Mouse (Mus musculus) spleen, postnatal 14 days (tissue): ENCODE results near the gene Nebl.

ENCODE experiments used
- DNase-seq, 2 experiments: peaks; one replicate each; pipeline ENCODE4 v3.0.0; 2021 to 2022; ENCODE audit warnings: low spot score in 2 of 2

The Nebl gene

DNA sequence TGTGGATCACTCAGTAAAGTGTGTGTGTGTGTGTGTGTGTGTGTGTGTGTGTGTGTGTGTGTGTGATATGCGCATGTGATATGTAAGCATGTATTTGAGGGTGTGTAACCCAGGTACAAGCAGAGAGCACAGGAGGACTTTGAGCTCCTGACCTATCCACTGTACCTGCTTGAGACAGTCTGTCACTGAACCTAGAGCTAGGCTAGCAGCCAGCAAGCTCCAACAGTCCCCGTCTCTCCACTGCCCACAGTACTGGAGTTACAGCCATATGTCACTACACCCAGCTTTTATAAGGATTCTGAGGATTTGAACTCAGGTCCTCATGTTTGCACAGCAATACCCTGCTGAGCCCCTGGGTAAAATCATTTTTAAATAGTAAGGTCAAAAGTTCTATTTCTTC lies 215.6 kb downstream of the Nebl start:
- no peak for DNase-seq

DNA sequence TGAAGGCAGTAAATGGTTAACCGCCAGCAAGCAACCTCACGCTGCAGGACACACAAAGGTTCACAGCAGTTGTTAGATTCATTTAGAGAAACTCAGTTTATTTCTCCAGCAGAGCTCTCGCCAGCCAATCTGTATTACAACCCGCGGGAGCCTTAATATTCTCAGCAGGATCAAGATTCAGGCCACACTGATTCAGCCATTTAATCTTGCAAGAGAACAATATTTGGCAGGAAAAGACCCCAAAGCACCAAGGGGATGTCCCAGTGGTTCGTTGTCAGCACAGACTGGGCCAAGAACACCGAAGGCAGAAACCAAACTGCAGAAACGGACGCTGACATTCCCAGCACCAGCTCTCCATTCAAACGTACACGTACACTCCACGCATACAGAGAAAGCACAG lies 216.5 kb downstream of the Nebl start:
- DNase-seq, result no peak

DNA sequence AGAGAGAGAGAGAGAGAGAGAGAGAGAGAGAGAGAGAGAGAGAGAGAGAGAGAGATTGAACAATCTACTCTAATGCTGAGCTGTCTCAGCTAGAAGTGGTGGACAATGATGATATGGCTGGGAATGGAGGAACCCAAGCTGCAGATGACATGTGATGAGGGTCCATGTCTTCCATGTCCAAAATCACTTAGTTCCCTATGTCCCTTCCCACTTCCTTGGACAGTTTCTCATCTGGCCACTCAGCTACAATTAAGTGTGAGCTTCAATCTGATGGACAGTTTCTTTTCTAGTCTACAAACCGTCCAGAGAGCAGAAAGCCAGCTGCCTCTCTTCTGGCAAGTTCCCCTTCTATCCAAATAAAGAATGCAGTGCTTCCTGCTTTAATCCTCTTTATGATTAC lies 221.3 kb downstream of the Nebl start:
- DNase-seq, result no peak

DNA sequence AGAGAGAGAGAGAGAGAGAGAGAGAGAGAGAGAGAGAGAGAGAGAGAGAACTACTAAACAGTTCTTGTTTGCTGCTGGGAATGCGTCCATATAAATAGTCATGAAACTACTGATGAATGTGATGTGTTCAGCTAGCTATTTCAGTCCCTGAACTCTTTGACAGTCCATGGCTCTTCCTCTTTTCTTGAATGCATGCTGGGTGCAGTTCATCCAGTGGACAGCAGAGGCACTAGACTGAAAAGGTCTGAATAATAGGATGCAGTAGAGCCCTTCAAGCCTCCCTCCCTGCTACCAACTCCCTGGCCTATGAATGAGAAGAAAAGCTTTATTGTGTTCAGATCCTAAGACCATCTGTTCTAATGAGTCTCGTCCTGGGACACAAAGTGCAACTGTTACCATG lies 223.9 kb downstream of the Nebl start:
- DNase-seq, result no peak

DNA sequence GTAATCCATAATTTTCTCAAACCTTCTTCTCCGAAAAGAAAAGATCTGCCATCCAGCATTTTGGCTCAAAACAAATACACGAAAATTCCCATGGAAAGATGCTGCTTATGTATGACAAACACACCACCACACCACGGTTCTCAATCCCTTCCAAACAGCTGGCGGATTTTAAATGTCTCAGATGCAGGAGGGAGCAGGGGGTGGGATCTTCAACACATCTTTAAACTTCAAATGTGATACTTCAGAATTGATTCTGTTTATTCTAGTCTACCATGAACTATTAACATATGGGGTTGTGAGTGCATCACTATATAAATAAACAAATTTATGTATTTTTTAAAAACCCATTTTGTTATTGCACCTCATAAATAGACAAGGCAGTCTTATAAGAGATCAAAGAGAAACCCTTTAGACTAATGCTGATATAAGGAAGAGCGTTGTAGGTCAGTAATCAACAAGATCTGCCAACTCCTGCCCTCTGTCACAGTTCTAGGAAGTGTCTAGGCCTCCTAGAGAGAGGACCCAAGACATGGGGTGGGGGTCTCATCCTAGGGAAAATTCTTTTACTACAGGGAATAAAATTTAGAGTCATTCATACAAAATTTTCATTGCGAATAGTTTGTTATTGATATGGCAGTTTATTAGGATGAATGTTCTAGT lies 227.0 kb downstream of the Nebl start:
- no peak for DNase-seq

DNA sequence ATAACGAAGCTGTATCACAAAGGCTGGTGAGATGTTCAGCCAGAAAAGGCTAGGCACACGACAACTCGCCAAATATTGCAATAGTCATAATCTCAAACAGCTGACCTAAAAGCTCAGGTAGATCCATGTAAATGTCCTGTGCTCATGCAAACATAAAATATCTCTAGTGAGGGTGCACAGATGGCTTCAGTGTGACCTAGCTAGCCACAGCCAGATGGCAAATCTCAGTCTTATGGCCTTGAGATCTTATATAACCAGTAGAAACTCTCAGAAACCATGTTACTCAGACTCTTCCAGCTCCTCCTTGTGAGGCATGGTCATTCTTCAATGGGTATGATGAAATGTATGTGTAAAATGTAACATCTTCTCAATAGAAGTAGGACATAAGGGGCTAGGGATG lies 230.2 kb downstream of the Nebl start:
- no peak for DNase-seq

DNA sequence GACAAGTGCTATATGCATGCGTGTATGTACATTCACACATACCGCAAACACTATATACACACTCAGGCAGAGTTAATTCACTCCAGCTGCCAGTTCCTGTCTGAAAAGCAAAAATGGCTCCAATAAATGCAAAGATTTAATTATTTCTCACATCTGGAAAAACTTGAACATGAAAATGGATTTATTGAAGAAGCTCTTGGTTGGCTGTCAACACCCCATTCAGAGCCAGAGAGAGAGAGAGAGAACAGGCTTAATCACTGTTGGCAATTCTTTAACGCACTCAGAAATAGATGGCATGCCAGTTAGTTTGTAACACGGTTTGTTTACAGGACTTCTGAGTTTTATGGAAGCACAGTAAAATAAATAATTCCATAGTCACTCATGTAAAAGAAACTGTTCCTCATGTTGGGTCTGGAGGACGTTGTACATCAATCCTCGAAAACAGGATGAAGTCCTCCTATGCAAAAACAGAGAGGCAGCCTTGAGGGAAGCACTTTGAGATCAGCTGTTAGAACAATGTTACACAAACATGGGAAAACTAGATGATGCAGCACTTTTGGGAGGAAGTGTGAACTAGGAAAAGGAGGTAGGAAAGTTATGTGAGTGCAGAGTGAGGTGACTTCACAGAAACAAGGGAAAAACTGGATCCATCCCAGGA lies 265.6 kb downstream of the Nebl start:
- no peak for DNase-seq

DNA sequence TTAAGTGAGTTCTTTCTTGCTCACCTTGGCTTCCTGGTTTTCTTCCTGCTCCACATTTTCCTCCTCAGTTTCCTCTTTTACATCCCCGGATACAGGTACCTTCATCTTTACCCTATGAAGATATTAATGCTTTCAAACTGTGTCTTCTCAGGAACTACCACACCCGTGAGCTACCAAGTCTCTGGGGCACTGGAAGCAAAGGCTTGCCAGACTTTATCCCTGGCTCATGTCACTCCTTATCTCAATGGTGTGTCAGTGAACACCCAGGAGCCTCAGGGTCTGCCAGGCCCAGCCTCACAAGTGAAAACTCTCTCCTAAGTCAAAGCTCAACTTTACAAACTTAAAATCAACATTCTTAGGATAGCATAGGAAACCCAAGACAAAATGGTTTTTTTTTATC lies 270.8 kb downstream of the Nebl start:
- DNase-seq, result no peak

DNA sequence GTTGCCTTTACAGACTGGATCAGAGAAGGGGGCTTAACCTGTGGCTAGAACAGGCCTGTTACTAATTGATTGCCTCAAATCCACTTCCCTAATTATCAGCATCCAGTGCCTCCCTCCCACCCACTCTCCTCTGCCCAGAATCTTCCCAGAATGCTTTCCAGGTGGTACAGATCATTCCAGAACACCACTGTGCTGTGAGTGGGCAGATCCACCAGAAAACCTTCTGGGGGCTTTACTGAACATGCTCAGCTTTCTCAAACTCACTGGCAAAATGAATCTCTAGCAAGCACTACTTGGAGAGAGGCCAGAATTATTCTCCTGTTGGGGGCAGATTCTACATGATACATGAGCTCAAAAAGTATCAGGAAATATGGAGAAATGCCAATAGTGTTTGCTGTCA lies 277.6 kb downstream of the Nebl start:
- no peak for DNase-seq

DNA sequence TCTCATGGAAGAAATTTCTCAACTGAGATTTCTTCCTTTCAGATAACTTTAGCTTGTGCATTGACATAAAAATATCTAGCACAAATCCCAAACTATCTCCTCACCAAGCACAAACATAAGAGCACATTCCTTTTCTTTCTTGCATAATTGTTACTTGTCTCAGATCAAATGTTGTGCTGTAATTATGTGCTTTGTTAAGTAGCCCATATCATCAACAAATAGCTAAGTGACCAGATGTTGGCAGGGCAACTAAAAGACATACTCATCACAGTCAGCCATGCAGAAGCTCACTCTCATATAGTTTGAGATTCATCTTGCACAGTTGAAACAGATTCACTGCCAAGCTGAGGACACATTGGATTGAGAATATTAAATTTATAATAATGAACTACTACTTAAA lies 282.9 kb downstream of the Nebl start:
- DNase-seq, result no peak

DNA sequence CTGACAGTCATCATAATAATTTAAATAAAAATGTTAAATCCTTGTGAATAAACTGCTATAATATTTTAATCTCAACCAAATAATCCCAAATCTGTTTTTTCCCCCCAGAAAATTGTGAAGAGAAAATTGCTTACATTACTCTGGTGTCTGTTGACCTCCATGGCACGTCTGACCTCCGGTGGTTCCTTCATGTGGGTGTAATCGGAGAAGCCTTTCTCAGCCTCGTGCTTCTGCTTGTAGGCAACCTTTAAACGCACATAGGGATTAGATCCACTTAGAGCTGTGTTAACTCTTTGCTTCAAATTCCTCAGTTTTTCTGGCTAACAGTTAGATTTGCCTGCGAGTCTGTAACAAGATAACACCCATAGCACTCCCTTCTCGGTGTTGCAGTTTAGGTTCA lies 287.7 kb downstream of the Nebl start:
- no peak for DNase-seq

DNA sequence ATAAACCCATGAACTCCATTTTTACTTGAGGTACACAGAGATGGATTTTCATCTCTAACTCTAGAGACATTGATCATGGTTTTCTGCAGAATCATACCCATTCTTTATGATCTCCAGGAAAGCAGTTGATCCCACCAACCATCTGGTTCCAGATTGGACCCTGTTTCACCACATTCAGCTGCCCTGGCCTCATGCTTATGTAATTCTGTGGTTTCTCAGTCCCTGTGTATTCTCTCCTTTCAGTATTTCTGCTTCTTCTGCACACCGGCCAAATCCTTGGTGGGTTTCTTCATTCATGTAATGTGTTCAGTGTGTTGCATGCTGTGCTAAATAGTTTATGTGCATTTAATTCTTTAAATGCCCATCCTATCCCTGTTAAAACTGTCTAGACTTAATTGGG lies 292.9 kb downstream of the Nebl start:
- no peak for DNase-seq

DNA sequence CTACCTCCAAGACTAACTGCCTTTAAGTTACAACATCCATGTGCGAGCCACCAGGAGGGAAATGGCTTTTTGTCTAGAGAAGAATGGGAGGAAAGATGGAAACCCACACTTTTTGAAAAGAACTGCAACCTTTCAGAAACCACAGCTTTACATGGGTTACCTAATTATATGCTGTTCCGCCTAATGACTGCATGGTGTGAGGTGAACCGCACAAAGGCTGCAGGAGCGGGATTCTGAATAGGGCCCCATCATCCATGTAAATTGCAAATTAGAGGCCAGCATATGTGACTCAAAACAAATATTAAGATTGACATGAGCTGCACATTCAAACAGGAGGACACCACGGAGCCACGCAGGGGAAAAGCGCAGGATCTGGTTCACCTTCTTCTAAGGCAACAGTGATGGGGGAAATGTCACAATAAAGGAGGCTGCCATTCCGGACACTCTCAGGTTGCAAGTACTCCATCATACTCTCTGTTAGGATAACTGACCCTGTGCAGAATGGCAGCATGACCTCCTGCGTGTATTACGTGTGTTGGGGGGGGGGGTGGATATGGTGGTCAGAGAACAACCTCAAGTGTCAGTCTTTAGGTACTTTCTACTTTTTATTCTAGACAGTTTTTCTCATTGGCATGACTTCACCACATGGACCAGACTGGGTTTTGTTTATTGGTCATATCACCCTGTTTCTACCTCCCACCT lies 294.4 kb downstream of the Nebl start:
- DNase-seq, result no peak

DNA sequence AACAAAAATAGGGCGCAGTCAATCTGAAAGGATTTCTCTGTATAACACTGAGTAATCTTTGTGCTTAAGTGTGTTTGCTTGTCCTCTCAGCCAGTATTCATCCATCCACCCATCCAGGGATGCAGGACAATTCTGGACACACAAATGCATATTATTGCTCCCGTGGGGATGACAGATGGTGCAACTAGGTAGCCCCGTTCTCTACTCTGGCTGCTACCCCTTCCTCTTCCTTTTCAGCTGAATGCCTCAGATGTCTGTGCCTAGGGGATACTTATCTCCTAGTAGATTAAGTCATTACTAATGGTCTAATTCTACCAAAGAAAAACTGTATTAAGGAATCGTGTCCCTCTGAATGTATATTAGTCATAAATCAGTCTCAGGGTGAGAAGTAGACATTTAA lies 296.0 kb downstream of the Nebl start:
- no peak for DNase-seq

DNA sequence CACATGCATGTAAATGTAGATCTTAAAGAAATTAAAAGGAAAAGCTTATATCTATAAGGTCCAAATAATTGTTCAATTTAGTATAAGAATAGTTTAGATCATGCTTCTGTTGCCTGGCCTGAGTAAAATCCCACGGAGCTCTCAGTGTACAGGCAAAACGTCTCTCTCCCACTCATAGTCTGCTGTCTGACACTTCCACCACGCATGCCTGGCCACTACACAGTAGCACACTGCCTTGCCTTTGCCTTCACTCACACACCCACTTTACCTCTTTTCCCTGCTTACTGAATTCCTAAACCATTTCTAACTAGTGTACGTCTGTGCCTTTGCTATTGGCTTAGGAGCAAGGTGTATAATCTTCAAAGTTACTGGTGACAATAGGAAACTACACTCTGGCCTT lies 302.2 kb downstream of the Nebl start:
- DNase-seq, result no peak

DNA sequence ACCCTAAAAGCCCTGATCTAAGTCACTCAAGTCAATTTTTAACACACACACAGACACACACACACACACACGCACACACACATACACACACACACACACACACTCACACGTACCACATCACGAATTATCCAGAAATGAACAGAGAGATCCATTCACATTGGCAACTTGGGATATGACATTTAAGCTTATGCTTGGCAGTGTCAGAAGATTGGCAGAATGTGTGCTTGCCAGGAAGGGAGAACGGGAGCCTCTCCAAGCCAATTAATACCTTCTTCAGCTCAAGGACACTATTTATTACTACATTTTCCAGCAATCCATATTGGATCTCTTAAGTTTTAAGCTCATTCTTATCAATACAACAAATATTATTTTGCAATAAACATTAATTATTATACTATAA lies 303.1 kb downstream of the Nebl start:
- no peak for DNase-seq

DNA sequence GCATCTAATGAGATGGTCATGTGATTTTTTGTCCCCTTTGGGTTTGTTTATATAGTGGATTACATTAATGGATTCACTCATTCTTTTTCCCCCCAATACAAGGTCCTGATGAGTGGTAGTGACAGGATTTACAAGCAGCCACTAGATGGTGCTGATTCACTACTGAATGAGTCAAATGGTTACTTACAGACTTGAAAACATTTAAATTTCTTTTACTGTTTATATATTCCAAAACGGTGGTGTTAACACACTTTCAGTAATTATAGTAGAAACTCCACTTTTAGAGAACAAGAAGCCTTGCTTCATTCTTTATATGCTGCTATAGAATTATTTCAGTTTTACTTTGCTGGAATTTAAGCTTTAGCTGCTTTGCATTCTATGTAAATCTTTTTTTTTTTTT lies 308.3 kb downstream of the Nebl start:
- no peak for DNase-seq

DNA sequence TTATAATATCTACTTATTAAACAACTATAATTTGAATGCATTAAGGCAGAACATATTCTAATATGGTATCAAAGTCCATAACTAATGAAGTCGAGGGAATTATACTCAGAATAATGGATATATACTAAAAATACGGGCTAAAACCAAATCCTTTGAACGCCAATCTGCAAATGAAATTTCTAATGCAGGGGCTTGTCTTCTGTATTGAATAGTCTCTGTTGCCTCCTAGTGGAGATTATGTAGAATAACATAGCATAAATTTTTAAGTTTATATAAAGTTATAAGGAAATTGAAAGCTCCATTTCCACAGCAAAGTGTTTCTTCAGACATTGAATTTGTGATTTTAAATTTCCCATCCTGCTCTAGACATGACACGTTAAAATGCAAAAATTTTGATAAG lies 315.9 kb downstream of the Nebl start:
- no peak for DNase-seq

DNA sequence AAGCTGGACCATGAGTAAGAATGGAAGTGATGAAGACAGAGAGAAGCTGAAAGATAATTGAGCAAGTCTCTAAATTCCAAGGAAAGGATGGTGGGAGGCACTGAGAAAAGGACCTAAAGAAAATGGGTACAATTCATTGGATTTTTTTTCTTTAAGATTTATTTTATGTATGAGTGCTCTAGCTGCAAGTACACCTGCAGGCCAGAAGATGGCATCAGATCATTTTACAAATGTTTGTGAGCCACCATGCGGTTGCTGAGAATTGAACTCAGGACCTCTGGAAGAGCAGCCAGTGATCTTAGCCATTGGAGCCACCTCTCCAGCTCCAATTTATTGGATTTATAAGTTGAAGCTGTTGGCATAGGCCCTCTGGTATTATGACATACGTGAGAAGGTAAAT lies 316.9 kb downstream of the Nebl start:
- DNase-seq, result no peak

DNA sequence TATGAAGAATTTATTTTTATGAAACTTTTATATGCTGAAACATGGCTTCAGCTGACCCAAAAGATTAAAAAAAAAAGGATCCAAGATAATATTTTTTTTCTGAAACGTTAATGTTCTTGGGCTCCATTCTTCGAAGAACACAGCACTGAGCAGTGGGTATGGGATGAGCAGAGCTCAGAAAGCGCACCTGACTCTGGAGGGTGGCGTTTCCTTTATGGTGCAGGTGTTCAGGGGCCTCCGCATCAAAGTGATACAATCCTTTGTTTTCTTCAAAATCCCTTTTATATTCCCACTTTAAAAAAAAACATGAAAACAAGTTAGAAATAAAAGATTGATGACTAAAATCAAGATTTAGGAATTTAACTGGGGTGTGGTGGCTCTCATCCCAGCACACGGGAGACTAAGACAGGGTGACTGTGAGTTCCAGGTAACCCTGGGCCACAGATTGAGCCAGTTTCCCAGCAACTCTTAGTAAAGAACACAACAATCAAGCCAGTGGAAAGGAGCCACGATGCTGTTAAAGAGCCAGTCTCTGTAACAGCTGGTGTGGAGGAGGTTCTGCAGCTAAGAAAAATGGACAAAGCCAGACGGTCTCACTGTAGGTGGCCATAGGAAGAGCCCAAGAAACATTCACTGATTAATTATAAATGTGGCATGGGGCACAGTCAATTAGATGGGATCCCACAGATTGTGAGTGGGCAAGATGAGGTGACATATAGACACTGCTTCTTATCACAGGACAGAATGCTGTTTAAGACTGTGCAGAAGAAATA lies 317.6 kb downstream of the Nebl start:
- DNase-seq, result no peak

DNA sequence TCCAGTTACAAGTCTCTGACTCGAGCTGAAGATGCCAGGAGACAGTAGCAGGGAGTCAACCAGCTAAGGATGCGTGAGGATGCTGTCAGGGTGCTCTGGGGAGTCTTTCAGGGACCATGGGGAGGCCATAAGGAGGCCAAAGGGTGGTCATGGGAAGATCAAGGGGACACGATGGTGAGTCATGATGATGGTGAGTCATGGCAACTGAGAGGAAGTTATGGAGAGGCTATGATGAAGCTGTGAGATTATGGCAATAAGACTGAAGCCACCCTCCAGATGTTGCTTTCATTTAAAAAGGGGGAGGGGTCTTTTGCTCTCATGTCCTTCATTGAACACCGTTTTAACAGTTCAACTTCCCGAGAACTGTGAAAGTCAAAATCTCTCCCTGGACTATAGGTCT lies 322.0 kb downstream of the Nebl start:
- DNase-seq, result no peak

DNA sequence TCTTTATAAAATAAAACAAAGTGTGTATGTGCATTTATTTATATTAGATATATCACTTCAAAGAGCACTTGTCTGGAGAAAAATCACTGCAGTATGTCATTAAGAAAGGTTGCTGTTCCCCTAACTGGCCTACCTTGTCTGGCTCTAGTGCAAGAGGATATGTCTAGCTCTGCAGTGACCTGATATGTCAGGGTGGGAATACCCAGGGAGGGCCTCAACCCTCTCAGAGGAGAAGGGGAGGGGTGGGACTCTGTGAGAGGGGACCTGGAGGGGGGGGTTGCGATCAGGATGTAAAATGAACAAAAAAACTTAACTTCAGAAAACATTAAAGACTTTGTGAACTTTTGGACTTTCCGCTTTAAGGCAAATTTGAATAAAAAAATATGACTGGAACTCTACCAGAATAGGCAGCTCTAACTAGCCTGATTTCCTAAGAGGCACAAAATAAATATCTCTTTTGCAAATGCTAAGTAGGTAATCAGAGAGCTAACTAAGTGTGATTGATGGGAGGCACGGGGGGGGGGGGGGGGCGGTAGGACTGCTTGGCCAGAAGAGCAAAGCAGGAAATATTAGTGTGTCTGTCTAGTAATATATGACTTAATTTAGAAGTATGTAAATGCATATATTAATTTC lies 325.2 kb downstream of the Nebl start:
- DNase-seq, result no peak
